Mouse (Mus musculus) heart, adult 2 months (tissue): Measurements from ENCODE around the gene Spred3.

ENCODE experiments used
- CTCF ChIP-seq: fragments of 200-600 bp; IDR thresholded peaks from 2 replicates; pipeline ENCODE4 v1.8.1; 2022; ENCODE audit warnings: antibody characterized with exemption, mild to moderate bottlenecking, moderate library complexity
- EP300 ChIP-seq: fragments of 200-500 bp; IDR thresholded peaks from 2 replicates; pipeline ENCODE4 v1.6.1; 2011; ENCODE audit warnings: low read depth, low read length, control low read depth; ENCODE audit not compliant: insufficient read depth
- POLR2A ChIP-seq: fragments of 200-500 bp; IDR thresholded peaks from 2 replicates; pipeline ENCODE4 v1.6.1; 2011; ENCODE audit warnings: mild to moderate bottlenecking, low read depth, low read length, control low read depth; ENCODE audit not compliant: insufficient read depth

- no peak for TF ChIP-seq CTCF
- TF ChIP-seq POLR2A = no peak
- no peak for TF ChIP-seq EP300
These were observed 42.1 kb upstream of the Spred3 start for GRCm38 (mm10) chr7:29212199-29212765.
